Comparison of ENCODE assay signal across 8 mouse cellular contexts in genomic region chr5:35584259-35584658, GRCm38 (mm10). TPM values are rescaled to one million over a fixed set of nuclear protein-coding genes. Genes with fewer than 3 reads are reported as not detected.
A peak's percentile ranks its signal among the peaks of the same experiment; 100 is the strongest.
DNase-seq lines count a peak whose midpoint lies in the region; ATAC-seq and TF ChIP-seq lines count a peak whose summit lies in the region.
"Not testable (repeated sequence)": the region's sequence is repeated elsewhere in the genome, so short reads cannot be mapped to it uniquely, and the experiment has no call there.
"Had no signal": no experiment of that assay in that cellular context is flagged by ENCODE, and none has a peak within 500 bp of the region (broad histone marks: within the 10 kb centered on the region; RNA-seq: fewer than 3 reads in every experiment).

No protein-coding gene starts in this region.

- ATAC-seq in forebrain, embryonic 13.5 days; hindbrain, embryonic 15.5 days (ENCODE audit: low FRiP score, low read depth); liver, embryonic 15.5 days (ENCODE audit: insufficient read depth); neural tube, embryonic 15.5 days (ENCODE audit: low FRiP score): not testable (repeated sequence)
- ATAC-seq in megakaryocyte progenitor cell, adult 5-6 weeks (replicated peaks; ENCODE audit: poor library complexity): 0 out of 2 replicates have a peak, but pooled peaks have one; percentile 26

- not testable (repeated sequence) for TF ChIP-seq POLR2A in bone marrow macrophage, adult 2 months (IDR thresholded peaks at IDR 0.05; ENCODE audit: borderline replicate concordance, low read depth, low read length)

- H3K4me2 ChIP-seq in forebrain, embryonic 13.5 days: 0 out of 2 replicates have a peak overlapping the region, but pooled peaks have one; percentile 78
- peak overlapping the region; percentile 84; the same call in 1 of the 2 replicates for H3K4me2 ChIP-seq in hindbrain, embryonic 15.5 days
- peak overlapping the region; percentile 88; the same call in 1 of the 2 replicates for H3K4me2 ChIP-seq in liver, embryonic 15.5 days
- H3K4me2 ChIP-seq in neural tube, embryonic 15.5 days: 0 out of 2 replicates have a peak overlapping the region, but pooled peaks have one; percentile 63

- WGBS in forebrain, embryonic 13.5 days: 89% methylated on average over 2 of the region's 2 CpGs
- WGBS in hindbrain, embryonic 15.5 days: 89% methylated on average over 2 of the region's 2 CpGs
- 69% methylated on average over 2 of the region's 2 CpGs for WGBS in liver, embryonic 15.5 days (ENCODE audit: insufficient replicate concordance)
- 84% methylated on average over 2 of the region's 2 CpGs for WGBS in neural tube, embryonic 15.5 days

- H3K36me3 ChIP-seq in forebrain, embryonic 13.5 days (ENCODE audit: poor library complexity, severe bottlenecking): peaks cover 16% of the 10 kb centered on the region
- peaks cover 14% of the 10 kb centered on the region for H3K36me3 ChIP-seq in hindbrain, embryonic 15.5 days
- H3K36me3 ChIP-seq in liver, embryonic 15.5 days (replicated peaks): not testable (repeated sequence)
- peaks cover 18% of the 10 kb centered on the region for H3K36me3 ChIP-seq in neural tube, embryonic 15.5 days

- peaks cover 18% of the 10 kb centered on the region for H3K4me1 ChIP-seq in bone marrow macrophage, adult 2 months (ENCODE audit: control insufficient read depth, insufficient read depth, low read length)
- peaks cover 17% of the 10 kb centered on the region for H3K4me1 ChIP-seq in forebrain, embryonic 13.5 days
- H3K4me1 ChIP-seq in hindbrain, embryonic 15.5 days (replicated peaks): peaks cover 23% of the 10 kb centered on the region
- H3K4me1 ChIP-seq in liver, embryonic 15.5 days (replicated peaks): peaks cover 18% of the 10 kb centered on the region
- peaks cover 21% of the 10 kb centered on the region for H3K4me1 ChIP-seq in neural tube, embryonic 15.5 days

- peak; percentile 76 for DNase-seq in A20 (ENCODE audit: low read depth, low spot score)

- not testable (repeated sequence) for H3K9me3 ChIP-seq in forebrain, embryonic 13.5 days (replicated peaks); hindbrain, embryonic 15.5 days; liver, embryonic 15.5 days (replicated peaks); neural tube, embryonic 15.5 days (replicated peaks)

- H3K27ac ChIP-seq in bone marrow macrophage, adult 2 months (ENCODE audit: insufficient read depth, low read depth, low read length): peak overlapping the region; percentile 74
- H3K27ac ChIP-seq in forebrain, embryonic 13.5 days; hindbrain, embryonic 15.5 days (replicated peaks); liver, embryonic 15.5 days (replicated peaks); neural tube, embryonic 15.5 days (replicated peaks): not testable (repeated sequence)

- not testable (repeated sequence) for TF ChIP-seq CTCF in bone marrow macrophage, adult 2 months (IDR thresholded peaks at IDR 0.05; ENCODE audit: low read depth, low read length)

- H3K27me3 ChIP-seq in forebrain, embryonic 13.5 days; hindbrain, embryonic 15.5 days; liver, embryonic 15.5 days: not testable (repeated sequence)
- peaks cover 11% of the 10 kb centered on the region; the same call in 1 of the 2 replicates for H3K27me3 ChIP-seq in neural tube, embryonic 15.5 days (replicated peaks)

- H3K9ac ChIP-seq in forebrain, embryonic 13.5 days; hindbrain, embryonic 15.5 days; liver, embryonic 15.5 days; neural tube, embryonic 15.5 days (replicated peaks): not testable (repeated sequence)

- H3K4me3 ChIP-seq in bone marrow macrophage, adult 2 months (ENCODE audit: insufficient read depth, low read length): peak overlapping the region; percentile 88
- not testable (repeated sequence) for H3K4me3 ChIP-seq in forebrain, embryonic 13.5 days; hindbrain, embryonic 15.5 days; liver, embryonic 15.5 days (replicated peaks); neural tube, embryonic 15.5 days (replicated peaks)

RNA-seq across cellular contexts. Expression of gene Acox3, which starts 1.4 kb away (rescaled TPM):
- polyA plus RNA-seq in bone marrow macrophage, adult 2 months (2012; ENCODE audit: insufficient read depth, insufficient read length, missing spikeins): 86.6 and 110 TPM in 2 replicates
- polyA plus RNA-seq in forebrain, embryonic 13.5 days (2015; fragmentation: Nextera tagmentation; extraction: Ambion mirVana): 12.0 and 15.6 TPM in 2 replicates
- polyA plus RNA-seq in hindbrain, embryonic 15.5 days (2015; fragmentation: Nextera tagmentation; extraction: Ambion mirVana): 12.3 and 13.4 TPM in 2 replicates
- polyA plus RNA-seq in liver, embryonic 15.5 days (2015; fragmentation: Nextera tagmentation; extraction: Ambion mirVana): 3.1 and 3.6 TPM in 2 replicates
- 19.0 and 24.9 TPM in 2 replicates for total RNA-seq in megakaryocyte progenitor cell, adult 5-6 weeks (2015)
- 26.7 and 29.6 TPM in 2 replicates for total RNA-seq in megakaryocyte progenitor cell, adult 5-6 weeks (2017)
- 12.7 and 13.5 TPM in 2 replicates for polyA plus RNA-seq in neural tube, embryonic 15.5 days (2015; fragmentation: Nextera tagmentation; extraction: Ambion mirVana)

RNA-seq across cellular contexts. Expression of gene Trmt44, which starts 9.4 kb away (rescaled TPM):
- 5.2 and 6.8 TPM in 2 replicates for polyA plus RNA-seq in bone marrow macrophage, adult 2 months (2012; ENCODE audit: insufficient read depth, insufficient read length, missing spikeins)
- 7.3 and 9.1 TPM in 2 replicates for polyA plus RNA-seq in forebrain, embryonic 13.5 days (2015; fragmentation: Nextera tagmentation; extraction: Ambion mirVana)
- polyA plus RNA-seq in hindbrain, embryonic 15.5 days (2015; fragmentation: Nextera tagmentation; extraction: Ambion mirVana): 7.0 and 7.1 TPM in 2 replicates
- polyA plus RNA-seq in liver, embryonic 15.5 days (2015; fragmentation: Nextera tagmentation; extraction: Ambion mirVana): 2.6 and 2.7 TPM in 2 replicates
- total RNA-seq in megakaryocyte progenitor cell, adult 5-6 weeks (2015): 6.2 and 8.4 TPM in 2 replicates
- total RNA-seq in megakaryocyte progenitor cell, adult 5-6 weeks (2017): 6.3 and 7.5 TPM in 2 replicates
- 5.3 and 6.9 TPM in 2 replicates for polyA plus RNA-seq in neural tube, embryonic 15.5 days (2015; fragmentation: Nextera tagmentation; extraction: Ambion mirVana)

RNA-seq across cellular contexts. Expression of gene Cpz, which starts 58.8 kb away (rescaled TPM):
- polyA plus RNA-seq in bone marrow macrophage, adult 2 months (2012; ENCODE audit: insufficient read depth, insufficient read length, missing spikeins): not detected in 2 replicates
- polyA plus RNA-seq in forebrain, embryonic 13.5 days (2015; fragmentation: Nextera tagmentation; extraction: Ambion mirVana): 0.37 and 0.43 TPM in 2 replicates
- 1.3 and 1.8 TPM in 2 replicates for polyA plus RNA-seq in hindbrain, embryonic 15.5 days (2015; fragmentation: Nextera tagmentation; extraction: Ambion mirVana)
- 0.92 and 1.7 TPM in 2 replicates for polyA plus RNA-seq in liver, embryonic 15.5 days (2015; fragmentation: Nextera tagmentation; extraction: Ambion mirVana)
- total RNA-seq in megakaryocyte progenitor cell, adult 5-6 weeks (2015): not detected in 2 replicates
- not detected in 2 replicates for total RNA-seq in megakaryocyte progenitor cell, adult 5-6 weeks (2017)
- 2.8 and 3.7 TPM in 2 replicates for polyA plus RNA-seq in neural tube, embryonic 15.5 days (2015; fragmentation: Nextera tagmentation; extraction: Ambion mirVana)
- total RNA-seq: hematopoietic stem cell, adult 5-6 weeks had no signal
